Comparison of ENCODE assay signal across 10 mouse cellular contexts in the genomic region with DNA sequence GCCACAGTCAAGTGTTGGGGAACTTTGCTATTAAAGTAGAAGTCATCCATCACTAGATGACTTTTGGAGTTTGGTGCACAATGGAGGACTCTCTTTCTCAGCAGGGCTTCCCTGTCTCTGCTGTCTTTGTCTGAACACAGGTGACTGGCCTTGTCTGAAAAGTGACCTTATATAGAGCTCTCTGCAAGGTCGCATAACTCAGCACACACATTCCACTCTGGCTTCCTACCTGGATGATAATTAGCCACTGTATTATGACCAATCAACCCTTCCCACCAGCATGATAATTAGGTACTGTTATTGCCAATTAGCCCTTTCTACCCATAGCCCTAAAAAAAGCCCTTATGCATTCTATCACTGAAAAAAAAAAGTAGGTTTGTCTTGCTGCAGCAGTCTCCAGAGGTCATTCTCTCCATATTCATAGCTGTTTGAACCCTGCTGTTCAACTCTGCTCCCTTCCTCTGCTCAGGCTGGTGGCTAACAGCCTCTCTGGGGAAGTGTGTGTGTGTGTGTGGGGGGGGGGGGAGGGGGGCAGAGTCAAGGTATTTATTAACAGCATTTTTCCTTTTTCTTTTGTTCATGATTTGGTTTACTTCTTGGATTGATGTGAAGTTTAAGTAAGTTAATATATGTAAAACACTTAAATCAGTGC.
"Had no signal": no experiment of that assay in that cellular context is flagged by ENCODE, and none has a peak within 500 bp of the region (broad histone marks: within the 10 kb centered on the region; RNA-seq: fewer than 3 reads in every experiment).

No protein-coding gene starts in this region.

- H3K9ac ChIP-seq: limb, embryonic 13.5 days; liver, embryonic 14.5 days had no signal

- H3K4me2 ChIP-seq: limb, embryonic 13.5 days had no signal

- H3K9me3 ChIP-seq: limb, embryonic 13.5 days had no signal

- H3K27me3 ChIP-seq: limb, embryonic 13.5 days had no signal

- H3K4me3 ChIP-seq: layer of hippocampus, adult 2 months; limb, embryonic 13.5 days had no signal

- DNase-seq: kidney, adult 9 months; kidney, postnatal 10 days; kidney, postnatal 4 days; left cerebral cortex, postnatal 4 days; lung, adult 18-20 months; thymus, postnatal 4 days had no signal

- H3K27ac ChIP-seq: layer of hippocampus, adult 2 months; limb, embryonic 13.5 days; liver, embryonic 14.5 days; stomach, postnatal 0 days had no signal

- H3K36me3 ChIP-seq: limb, embryonic 13.5 days had no signal
